Mouse (Mus musculus) kidney, postnatal 0 days (tissue): ENCODE data around the gene Stat5a. TPM values are rescaled to one million over a fixed set of nuclear protein-coding genes. Genes with fewer than 3 reads are reported as not detected.

Experiments
- ATAC-seq: fragments of 200-750 bp; cut with Nextera tagmentation; replicated peaks from 2 replicates; pipeline ENCODE4 v1.8.0; 2017; ENCODE audit warnings: low read depth, moderate number of reproducible peaks, moderate TSS enrichment, moderate library complexity; ENCODE audit not compliant: low FRiP score
- DNase-seq: peaks from one replicate; pipeline ENCODE4 v3.0.0-alpha.2; 2016; ENCODE audit warnings: low spot score
- H3K27ac ChIP-seq: fragments of 300-500 bp; sonication (generic); 2 replicates; pipeline ENCODE4 v1.5.1; 2014; ENCODE audit warnings: mild to moderate bottlenecking
- H3K27me3 ChIP-seq: fragments of 300-500 bp; sonication (generic); 2 replicates; pipeline ENCODE4 v1.6.1; 2014; ENCODE audit warnings: low read length, mixed read lengths; ENCODE audit not compliant: insufficient read depth
- H3K36me3 ChIP-seq: fragments of 300-500 bp; sonication (generic); 2 replicates; pipeline ENCODE4 v1.6.1; 2014; ENCODE audit warnings: low read length, mixed read lengths; ENCODE audit not compliant: insufficient read depth
- H3K4me1 ChIP-seq: fragments of 300-500 bp; sonication (generic); replicated peaks from 2 replicates; pipeline ENCODE4 v1.6.1; 2014; ENCODE audit warnings: antibody characterized with exemption, low read length, mixed read lengths; ENCODE audit not compliant: insufficient read depth
- H3K4me2 ChIP-seq: fragments of 300-500 bp; sonication (generic); 2 replicates; pipeline ENCODE4 v1.6.1; 2014; ENCODE audit warnings: mild to moderate bottlenecking, low read length, moderate library complexity, mixed read lengths
- H3K4me3 ChIP-seq: fragments of 300-500 bp; sonication (generic); replicated peaks from 2 replicates; pipeline ENCODE4 v1.5.1; 2014; ENCODE audit warnings: low read depth, low read length
- H3K9ac ChIP-seq: fragments of 300-500 bp; sonication (generic); 2 replicates; pipeline ENCODE4 v1.6.1; 2014; ENCODE audit warnings: low read depth, low read length
- H3K9me3 ChIP-seq: fragments of 300-500 bp; sonication (generic); replicated peaks from 2 replicates; pipeline ENCODE4 v1.6.1; 2016; ENCODE audit warnings: low read length, inconsistent platforms, mixed read lengths
- CTCF ChIP-seq: IDR thresholded peaks from 2 replicates; pipeline ENCODE4 v1.5.1; 2016; ENCODE audit warnings: antibody characterized with exemption, low read depth, mild to moderate bottlenecking, moderate library complexity
- WGBS: fragments of 180-500 bp; shearing (Covaris S2); extraction: QIAGEN DNeasy Blood & Tissue Kit; methylation state at CpG from one replicate; pipeline ENCODE4 v1.1.7; 2014; 5-methylcytosine and 5-hydroxymethylcytosine counted together
- polyA plus RNA-seq: library from polyadenylated mRNA; unstranded; fragments of >200 nt; fragmentation: Nextera tagmentation; extraction: Ambion mirVana; gene quantifications from 2 replicates; pipeline ENCODE4 v1.2.1, GENCODE M21; 2015

Gene Stat5a
- polyA plus RNA-seq, 1 experiment from 2014 or later: 4.0 TPM

GRCm38 (mm10) chr11:100908112-100908511, 49.0 kb downstream of the Stat5a start:
- Histone ChIP-seq H3K36me3 (peaks cover 39% of the 10 kb centered on the region), H3K27me3 (no peaks in the 10 kb centered on the region), H3K4me2 (no peak overlapping the region), H3K4me1 (no peaks in the 10 kb centered on the region), H3K9me3 (no peaks in the 10 kb centered on the region), H3K4me3 (no peak overlapping the region), H3K9ac (no peak overlapping the region), H3K27ac (no peak overlapping the region)
- TF ChIP-seq CTCF: no peak
- ATAC-seq: peak; percentile 63; the same call in 1 of the 2 replicates
- WGBS: 56% methylated on average over 2 of the region's 2 CpGs
- peak; percentile 11 for DNase-seq

GRCm38 (mm10) chr11:100908567-100908966, 49.4 kb downstream of the Stat5a start:
- DNase-seq (no peak), ATAC-seq (no peak)
- peaks cover 34% of the 10 kb centered on the region for H3K36me3 ChIP-seq
- H3K27me3 ChIP-seq: no peaks in the 10 kb centered on the region
- TF ChIP-seq CTCF: no peak
- H3K4me1 ChIP-seq: no peaks in the 10 kb centered on the region
- no peak overlapping the region for H3K4me2 ChIP-seq
- H3K4me3 ChIP-seq: no peak overlapping the region
- no peak overlapping the region for H3K27ac ChIP-seq
- H3K9ac ChIP-seq: no peak overlapping the region
- 75% methylated on average over 9 of the region's 9 CpGs for WGBS
- H3K9me3 ChIP-seq: no peaks in the 10 kb centered on the region

GRCm38 (mm10) chr11:100912401-100913155, 53.4 kb downstream of the Stat5a start:
- DNase-seq (no peak), ATAC-seq (no peak)
- Histone ChIP-seq H3K4me1 (no peaks in the 10 kb centered on the region), H3K4me2 (no peak overlapping the region), H3K27ac (0 out of 2 replicates have a peak overlapping the region, but pooled peaks have one; percentile 25), H3K9me3 (no peaks in the 10 kb centered on the region), H3K36me3 (peaks cover 16% of the 10 kb centered on the region; the same call in 1 of the 2 replicates), H3K4me3 (no peak overlapping the region), H3K27me3 (no peaks in the 10 kb centered on the region), H3K9ac (no peak overlapping the region)
- TF ChIP-seq CTCF: no peak
- WGBS: 73% methylated on average over 17 of the region's 17 CpGs

- no peak for DNase-seq
- no peak for ATAC-seq
These were observed 55.3 kb downstream of the Stat5a start for GRCm38 (mm10) chr11:100914415-100914814.

GRCm38 (mm10) chr11:100915063-100915462, 55.9 kb downstream of the Stat5a start:
- H3K4me1 ChIP-seq: no peaks in the 10 kb centered on the region
- no peak for ATAC-seq
- 94% methylated on average over 3 of the region's 3 CpGs for WGBS
- no peak overlapping the region for H3K9ac ChIP-seq
- H3K27me3 ChIP-seq: no peaks in the 10 kb centered on the region
- no peak overlapping the region for H3K4me3 ChIP-seq
- peaks cover 11% of the 10 kb centered on the region; the same call in 1 of the 2 replicates for H3K36me3 ChIP-seq
- no peak for TF ChIP-seq CTCF
- H3K9me3 ChIP-seq: no peaks in the 10 kb centered on the region
- no peak overlapping the region for H3K4me2 ChIP-seq
- DNase-seq: no peak
- H3K27ac ChIP-seq: no peak overlapping the region

More at GRCm38 (mm10) chr11:100914415-100914814, 55.3 kb downstream of the Stat5a start:
- no peak overlapping the region for H3K9ac ChIP-seq
- H3K9me3 ChIP-seq: no peaks in the 10 kb centered on the region
- H3K4me3 ChIP-seq: no peak overlapping the region
- TF ChIP-seq CTCF: no peak
- WGBS: 83% methylated on average over 5 of the region's 5 CpGs
- no peaks in the 10 kb centered on the region for H3K4me1 ChIP-seq
- H3K4me2 ChIP-seq: no peak overlapping the region
- peaks cover 11% of the 10 kb centered on the region; the same call in 1 of the 2 replicates for H3K36me3 ChIP-seq
- no peak overlapping the region for H3K27ac ChIP-seq
- no peaks in the 10 kb centered on the region for H3K27me3 ChIP-seq

GRCm38 (mm10) chr11:100916432-100916971, 57.4 kb downstream of the Stat5a start:
- TF ChIP-seq CTCF: no peak
- no peak overlapping the region for H3K4me2 ChIP-seq
- ATAC-seq: no peak
- peaks cover 10% of the 10 kb centered on the region; the same call in 1 of the 2 replicates for H3K36me3 ChIP-seq
- 95% methylated on average over 4 of the region's 4 CpGs for WGBS
- no peak overlapping the region for H3K27ac ChIP-seq
- no peak overlapping the region for H3K9ac ChIP-seq
- H3K4me1 ChIP-seq: no peaks in the 10 kb centered on the region
- DNase-seq: no peak
- H3K4me3 ChIP-seq: no peak overlapping the region
- no peaks in the 10 kb centered on the region for H3K9me3 ChIP-seq
- H3K27me3 ChIP-seq: no peaks in the 10 kb centered on the region
